23 mouse cellular contexts compared by ENCODE assay signal in genomic region chr11:121015472-121015871, GRCm38 (mm10). TPM values are rescaled to one million over a fixed set of nuclear protein-coding genes. Genes with fewer than 3 reads are reported as not detected.
DNase-seq lines count a peak whose midpoint lies in the region; ATAC-seq and TF ChIP-seq lines count a peak whose summit lies in the region.
"Had no signal": no experiment of that assay in that cellular context is flagged by ENCODE, and none has a peak within 500 bp of the region (broad histone marks: within the 10 kb centered on the region; RNA-seq: fewer than 3 reads in every experiment).

No protein-coding gene starts in this region.

- no peaks in the 10 kb centered on the region for H3K27me3 ChIP-seq in heart, embryonic 15.5 days
- H3K27me3 ChIP-seq in midbrain, embryonic 16.5 days (ENCODE audit: control insufficient read depth, insufficient read depth, low read depth, low read length): no peaks in the 10 kb centered on the region
- H3K27me3 ChIP-seq in midbrain, embryonic 10.5 days (ENCODE audit: low read depth, poor library complexity, severe bottlenecking): no peaks in the 10 kb centered on the region
- no peaks in the 10 kb centered on the region for H3K27me3 ChIP-seq in lung, embryonic 16.5 days (ENCODE audit: control insufficient read depth, insufficient read depth, low read depth, low read length)
- no peaks in the 10 kb centered on the region for H3K27me3 ChIP-seq in myocyte (ENCODE audit: control insufficient read depth, insufficient read depth, insufficient read length)
- H3K27me3 ChIP-seq: embryonic facial prominence, embryonic 12.5 days; hindbrain, embryonic 12.5 days; stomach, embryonic 15.5 days had no signal

- H3ac ChIP-seq in myocyte (ENCODE audit: control insufficient read depth, insufficient read length): no peak overlapping the region

- 37% methylated on average over 6 of the region's 6 CpGs for WGBS in heart, embryonic 15.5 days
- 72% methylated on average over 6 of the region's 6 CpGs for WGBS in midbrain, embryonic 16.5 days
- 73% methylated on average over 6 of the region's 6 CpGs for WGBS in midbrain, embryonic 10.5 days
- WGBS in lung, embryonic 16.5 days: 25% methylated on average over 6 of the region's 6 CpGs

- ATAC-seq in heart, embryonic 15.5 days (replicated peaks; ENCODE audit: insufficient number of reproducible peaks, insufficient read depth, low FRiP score, low read depth): no peak
- no peak for ATAC-seq in midbrain, embryonic 16.5 days
- peak; percentile 51 for ATAC-seq in lung, embryonic 16.5 days (ENCODE audit: low read depth)
- ATAC-seq: forebrain, embryonic 14.5 days had no signal

- peaks cover 10% of the 10 kb centered on the region for H3K4me1 ChIP-seq in heart, embryonic 15.5 days (replicated peaks)
- no peaks in the 10 kb centered on the region for H3K4me1 ChIP-seq in midbrain, embryonic 16.5 days (ENCODE audit: control insufficient read depth, insufficient read depth, low read length)
- H3K4me1 ChIP-seq in midbrain, embryonic 10.5 days: no peaks in the 10 kb centered on the region
- peaks cover 13% of the 10 kb centered on the region for H3K4me1 ChIP-seq in lung, embryonic 16.5 days (replicated peaks; ENCODE audit: control insufficient read depth, insufficient read depth, low read length)
- H3K4me1 ChIP-seq: embryonic facial prominence, embryonic 12.5 days; hindbrain, embryonic 12.5 days had no signal

- no peak overlapping the region for H3K9ac ChIP-seq in heart, embryonic 15.5 days
- H3K9ac ChIP-seq in midbrain, embryonic 16.5 days (ENCODE audit: low read depth, low read length): peak overlapping the region; percentile 20; the same call in 1 of the 2 replicates
- H3K9ac ChIP-seq in lung, embryonic 16.5 days (ENCODE audit: low read length): peak overlapping the region; percentile 31; the same call in 1 of the 2 replicates
- H3K9ac ChIP-seq: embryonic facial prominence, embryonic 12.5 days; hindbrain, embryonic 12.5 days; stomach, embryonic 15.5 days had no signal

- 0 out of 2 replicates have a peak overlapping the region, but pooled peaks have one; percentile 64 for H3K4me2 ChIP-seq in heart, embryonic 15.5 days
- no peak overlapping the region for H3K4me2 ChIP-seq in midbrain, embryonic 16.5 days (ENCODE audit: low read length)
- peak overlapping the region; percentile 64; the same call in 1 of the 2 replicates for H3K4me2 ChIP-seq in lung, embryonic 16.5 days (ENCODE audit: low read depth, low read length)
- H3K4me2 ChIP-seq in myocyte (ENCODE audit: low read depth): peak overlapping the region; percentile 90

- H3K4me3 ChIP-seq in heart, embryonic 15.5 days: no peak overlapping the region
- no peak overlapping the region for H3K4me3 ChIP-seq in midbrain, embryonic 16.5 days (ENCODE audit: low read depth, low read length)
- no peak overlapping the region for H3K4me3 ChIP-seq in midbrain, embryonic 10.5 days
- no peak overlapping the region for H3K4me3 ChIP-seq in lung, embryonic 16.5 days (ENCODE audit: low read length)
- H3K4me3 ChIP-seq in myocyte: peak overlapping the region; percentile 13
- H3K4me3 ChIP-seq: embryonic facial prominence, embryonic 12.5 days; erythroblast, embryonic 14.5 days; hindbrain, embryonic 12.5 days had no signal

- no peak for TF ChIP-seq POLR2A in myocyte (IDR thresholded peaks at IDR 0.05; ENCODE audit: insufficient read length, low read depth)

- H3K36me3 ChIP-seq in heart, embryonic 15.5 days: no peaks in the 10 kb centered on the region
- H3K36me3 ChIP-seq in midbrain, embryonic 16.5 days (ENCODE audit: control insufficient read depth, insufficient read depth, low read length): no peaks in the 10 kb centered on the region
- no peaks in the 10 kb centered on the region for H3K36me3 ChIP-seq in midbrain, embryonic 10.5 days
- no peaks in the 10 kb centered on the region for H3K36me3 ChIP-seq in lung, embryonic 16.5 days (ENCODE audit: control insufficient read depth, insufficient read depth, low read length)
- no peaks in the 10 kb centered on the region for H3K36me3 ChIP-seq in myocyte (ENCODE audit: control insufficient read depth, insufficient read depth)
- H3K36me3 ChIP-seq: embryonic facial prominence, embryonic 12.5 days; hindbrain, embryonic 12.5 days; stomach, embryonic 15.5 days had no signal

- H3K79me2 ChIP-seq in myocyte (ENCODE audit: control insufficient read depth, insufficient read depth): no peaks in the 10 kb centered on the region

- no peak for DNase-seq in heart, postnatal 4 days
- DNase-seq in midbrain, embryonic 10.5 days (ENCODE audit: low spot score): no peak
- no peak for DNase-seq in gastrocnemius, adult 18-20 months (ENCODE audit: low spot score)
- DNase-seq: adrenal gland, adult 2 months; thymus, adult 18-20 months; thymus, postnatal 4 days had no signal

- no peaks in the 10 kb centered on the region for H3K9me3 ChIP-seq in heart, embryonic 15.5 days (replicated peaks)
- no peaks in the 10 kb centered on the region for H3K9me3 ChIP-seq in midbrain, embryonic 16.5 days (replicated peaks; ENCODE audit: control insufficient read depth, low read length, poor library complexity, severe bottlenecking)
- H3K9me3 ChIP-seq in midbrain, embryonic 10.5 days (replicated peaks): no peaks in the 10 kb centered on the region
- H3K9me3 ChIP-seq in lung, embryonic 16.5 days (ENCODE audit: control insufficient read depth, low read length): no peaks in the 10 kb centered on the region
- H3K9me3 ChIP-seq: embryonic facial prominence, embryonic 12.5 days; hindbrain, embryonic 12.5 days; stomach, embryonic 15.5 days had no signal

- H3K27ac ChIP-seq in heart, embryonic 15.5 days: peak overlapping the region; percentile 51
- H3K27ac ChIP-seq in midbrain, embryonic 16.5 days (ENCODE audit: low read length): no peak overlapping the region
- no peak overlapping the region for H3K27ac ChIP-seq in midbrain, embryonic 10.5 days (replicated peaks)
- H3K27ac ChIP-seq in lung, embryonic 16.5 days (ENCODE audit: low read length): peak overlapping the region; percentile 50
- H3K27ac ChIP-seq: embryonic facial prominence, embryonic 12.5 days; hindbrain, embryonic 12.5 days; stomach, embryonic 15.5 days had no signal

TF ChIP-seq in myocyte, 11 proteins besides CTCF, POLR2A, EP300 and RAD21:
- TF ChIP-seq CEBPB (IDR thresholded peaks at IDR 0.05; ENCODE audit: insufficient read depth, poor library complexity, severe bottlenecking) (no peak), REST (IDR thresholded peaks at IDR 0.05; ENCODE audit: insufficient read depth, insufficient read length) (no peak), TCF12 (IDR thresholded peaks at IDR 0.05; ENCODE audit: insufficient read depth, poor library complexity, severe bottlenecking) (no peak), E2F4 (IDR thresholded peaks at IDR 0.05; ENCODE audit: insufficient read depth) (no peak), MYOG (IDR thresholded peaks at IDR 0.05; ENCODE audit: control insufficient read depth in 1 of 3, insufficient read depth in 1 of 3, insufficient read length in 2 of 3, low read depth in 2 of 3) (no peak), MAX (IDR thresholded peaks at IDR 0.05; ENCODE audit: low read depth) (no peak), POLR2AphosphoS2 (IDR thresholded peaks at IDR 0.05; ENCODE audit: insufficient read length, low read depth) (no peak), SRF (IDR thresholded peaks at IDR 0.05; ENCODE audit: control insufficient read depth, insufficient read length, low read depth) (no peak), TCF3 (IDR thresholded peaks at IDR 0.05; ENCODE audit: insufficient read length, low read depth) (no peak), USF1 (IDR thresholded peaks at IDR 0.05; ENCODE audit: low read depth) (no peak), MYOD1 (IDR thresholded peaks at IDR 0.05; ENCODE audit: control insufficient read depth in 1 of 3, insufficient read length in 2 of 3, low read depth in 2 of 3) (no peak)

RNA-seq across cellular contexts. Expression of gene Cd7, which starts 23.7 kb away (rescaled TPM):
- polyA plus RNA-seq in heart, embryonic 15.5 days (2015; fragmentation: Nextera tagmentation; extraction: Ambion mirVana): 0.74 and 3.4 TPM in 2 replicates
- under 1 TPM in 1 of 2 experiments, not detected in 1; 0.29 TPM for total RNA-seq in heart, postnatal 4 days (2021)
- not detected in 2 replicates for polyA plus RNA-seq in midbrain, embryonic 16.5 days (2015; fragmentation: Nextera tagmentation; extraction: Ambion mirVana)
- polyA plus RNA-seq in midbrain, embryonic 10.5 days (2016; fragmentation: Nextera tagmentation; extraction: Ambion mirVana): not detected in 2 replicates
- polyA plus RNA-seq in lung, embryonic 16.5 days (2015; fragmentation: Nextera tagmentation; extraction: Ambion mirVana): 1.3 and 1.8 TPM in 2 replicates
- 0.35 TPM for polyA plus RNA-seq in myocyte (2012; fragmentation: generic; extraction: Trizol)
- not detected for total RNA-seq in gastrocnemius, adult 18-20 months (2021)
- total RNA-seq: layer of hippocampus, postnatal 10 days had no signal
- polyA plus RNA-seq: erythroblast, embryonic 14.5 days; forebrain, embryonic 14.5 days; hindbrain, embryonic 12.5 days; kidney, embryonic 14.5 days; limb, embryonic 11.5 days; neural tube, embryonic 14.5 days had no signal

RNA-seq across cellular contexts. Expression of gene Csnk1d, which starts 24.3 kb away (rescaled TPM):
- polyA plus RNA-seq in heart, embryonic 15.5 days (2015; fragmentation: Nextera tagmentation; extraction: Ambion mirVana): 59.5 and 79.0 TPM in 2 replicates
- 10 to 100 TPM; 84.4 to 91.9 TPM for total RNA-seq in heart, postnatal 4 days (2021)
- polyA plus RNA-seq in midbrain, embryonic 16.5 days (2015; fragmentation: Nextera tagmentation; extraction: Ambion mirVana): 153 and 161 TPM in 2 replicates
- 120 and 136 TPM in 2 replicates for polyA plus RNA-seq in midbrain, embryonic 10.5 days (2016; fragmentation: Nextera tagmentation; extraction: Ambion mirVana)
- polyA plus RNA-seq in lung, embryonic 16.5 days (2015; fragmentation: Nextera tagmentation; extraction: Ambion mirVana): 120 and 121 TPM in 2 replicates
- polyA plus RNA-seq in myocyte (2012; fragmentation: generic; extraction: Trizol): 79.5 TPM
- 10 to 100 TPM; 48.7 to 57.4 TPM for total RNA-seq in gastrocnemius, adult 18-20 months (2021)

RNA-seq across cellular contexts. Expression of gene Sectm1b, which starts 47.9 kb away (rescaled TPM):
- polyA plus RNA-seq in heart, embryonic 15.5 days (2015; fragmentation: Nextera tagmentation; extraction: Ambion mirVana): not detected in 2 replicates
- total RNA-seq in heart, postnatal 4 days (2021): not detected
- not detected in 2 replicates for polyA plus RNA-seq in midbrain, embryonic 16.5 days (2015; fragmentation: Nextera tagmentation; extraction: Ambion mirVana)
- not detected in 2 replicates for polyA plus RNA-seq in midbrain, embryonic 10.5 days (2016; fragmentation: Nextera tagmentation; extraction: Ambion mirVana)
- 0.15 and 0.78 TPM in 2 replicates for polyA plus RNA-seq in lung, embryonic 16.5 days (2015; fragmentation: Nextera tagmentation; extraction: Ambion mirVana)
- polyA plus RNA-seq in myocyte (2012; fragmentation: generic; extraction: Trizol): not detected
- total RNA-seq in gastrocnemius, adult 18-20 months (2021): not detected
- total RNA-seq: adrenal gland, adult 2 months; layer of hippocampus, postnatal 10 days; left cerebral cortex, adult 8-10 months had no signal
- polyA plus RNA-seq: adrenal gland, adult 2 months; cortical plate, adult 2 months; embryonic facial prominence, embryonic 12.5 days; erythroblast, embryonic 14.5 days; forebrain, embryonic 14.5 days; hindbrain, embryonic 12.5 days; kidney, embryonic 14.5 days; limb, embryonic 11.5 days; liver, embryonic 11.5 days; neural tube, embryonic 14.5 days; spleen, adult 2 months had no signal

Comparison
In these comparisons a context has a peak if more than half of its experiments do, and no peak if none do; other contexts are left out.
1. H3K27ac ChIP-seq: peak in heart, embryonic 15.5 days (single experiment) and lung, embryonic 16.5 days (single experiment); none in midbrain, embryonic 16.5 days (single experiment) and midbrain, embryonic 10.5 days (single experiment).